14 mouse cellular contexts compared by ENCODE assay signal in genomic region chr9:94607011-94607749, GRCm38 (mm10).
DNase-seq lines count a peak whose midpoint lies in the region; ATAC-seq and TF ChIP-seq lines count a peak whose summit lies in the region.
"Had no signal": no experiment of that assay in that cellular context is flagged by ENCODE, and none has a peak within 500 bp of the region (broad histone marks: within the 10 kb centered on the region; RNA-seq: fewer than 3 reads in every experiment).

No protein-coding gene starts in this region.

- H3K4me1 ChIP-seq in intestine, embryonic 15.5 days (replicated peaks): no peaks in the 10 kb centered on the region
- H3K4me1 ChIP-seq in intestine, embryonic 16.5 days (ENCODE audit: control insufficient read depth, insufficient read depth, low read length): no peaks in the 10 kb centered on the region
- H3K4me1 ChIP-seq in MEL (ENCODE audit: control insufficient read depth in 1 of 2, insufficient read depth in 2 of 2, low read length in 2 of 2): peaks cover 5 to 22% of the 10 kb centered on the region in 2 experiments; a peak in 3 of 4 replicates
- peaks cover 8% of the 10 kb centered on the region for H3K4me1 ChIP-seq in hindbrain, embryonic 16.5 days (ENCODE audit: control insufficient read depth, insufficient read depth, low read depth, low read length)

- no peak overlapping the region for H3K4me2 ChIP-seq in intestine, embryonic 15.5 days (replicated peaks)
- H3K4me2 ChIP-seq in intestine, embryonic 16.5 days (ENCODE audit: low read depth, low read length): no peak overlapping the region
- H3K4me2 ChIP-seq in hindbrain, embryonic 16.5 days (ENCODE audit: low read length): no peak overlapping the region

- WGBS in intestine, embryonic 15.5 days: 69% methylated on average over 13 of the region's 13 CpGs
- 71% methylated on average over 13 of the region's 13 CpGs for WGBS in intestine, embryonic 16.5 days
- 82% methylated on average over 13 of the region's 13 CpGs for WGBS in hindbrain, embryonic 16.5 days

- no peak overlapping the region for H3K9ac ChIP-seq in intestine, embryonic 15.5 days
- H3K9ac ChIP-seq in intestine, embryonic 16.5 days (ENCODE audit: low read depth, low read length): no peak overlapping the region
- no peak overlapping the region for H3K9ac ChIP-seq in MEL (ENCODE audit: control insufficient read depth, low read depth, low read length, poor library complexity, severe bottlenecking)
- H3K9ac ChIP-seq in hindbrain, embryonic 16.5 days (ENCODE audit: low read depth, low read length): no peak overlapping the region

- peak; percentile 89 to 96 for TF ChIP-seq EP300 in MEL (IDR thresholded peaks at IDR 0.05; ENCODE audit: low read depth in 1 of 2, low read length in 2 of 2)

- H3K4me3 ChIP-seq in intestine, embryonic 15.5 days (replicated peaks): no peak overlapping the region
- H3K4me3 ChIP-seq in intestine, embryonic 16.5 days (ENCODE audit: low read length): no peak overlapping the region
- H3K4me3 ChIP-seq in MEL (ENCODE audit: control insufficient read depth in 1 of 2, insufficient read depth in 1 of 2, low read depth in 2 of 2, low read length in 2 of 2): no peak overlapping the region
- H3K4me3 ChIP-seq in hindbrain, embryonic 16.5 days (ENCODE audit: low read length): no peak overlapping the region
- H3K4me3 ChIP-seq: megakaryocyte, embryonic 14.5 days had no signal

- ATAC-seq in intestine, embryonic 15.5 days: peak; percentile 21; the same call in 1 of the 2 replicates
- no peak for ATAC-seq in intestine, embryonic 16.5 days
- peak; percentile 91 for ATAC-seq in inflammation-experienced regulatory T-cells, adult 6 months
- peak; percentile 92 for ATAC-seq in megakaryocyte-erythroid progenitor cell, adult 5-6 weeks (replicated peaks; ENCODE audit: low FRiP score, low TSS enrichment, poor library complexity, severe bottlenecking)
- ATAC-seq in hindbrain, embryonic 16.5 days: no peak

- H3K27me3 ChIP-seq in intestine, embryonic 15.5 days (replicated peaks): no peaks in the 10 kb centered on the region
- H3K27me3 ChIP-seq in intestine, embryonic 16.5 days (replicated peaks; ENCODE audit: control insufficient read depth, insufficient read depth, low read length): no peaks in the 10 kb centered on the region
- H3K27me3 ChIP-seq in MEL (ENCODE audit: control insufficient read depth in 1 of 2, insufficient read depth in 2 of 2, low read length in 2 of 2): no peaks in the 10 kb centered on the region
- no peaks in the 10 kb centered on the region for H3K27me3 ChIP-seq in hindbrain, embryonic 16.5 days (replicated peaks; ENCODE audit: control insufficient read depth, insufficient read depth, low read length)
- H3K27me3 ChIP-seq: megakaryocyte, embryonic 14.5 days had no signal

- TF ChIP-seq POLR2A in MEL (IDR thresholded peaks at IDR 0.05; ENCODE audit: control insufficient read depth in 1 of 2, insufficient read depth in 1 of 2, low read depth in 1 of 2, low read length in 2 of 2, poor library complexity in 1 of 2): no peak

- no peak overlapping the region for H3K27ac ChIP-seq in intestine, embryonic 15.5 days
- no peak overlapping the region for H3K27ac ChIP-seq in intestine, embryonic 16.5 days (ENCODE audit: low read length)
- peak overlapping the region; percentile 87 for H3K27ac ChIP-seq in MEL (ENCODE audit: control insufficient read depth, low read depth, low read length)
- H3K27ac ChIP-seq in hindbrain, embryonic 16.5 days (ENCODE audit: low read depth, low read length): no peak overlapping the region

- no peak for TF ChIP-seq RAD21 in MEL (IDR thresholded peaks at IDR 0.05; ENCODE audit: low read depth, low read length)

- TF ChIP-seq CTCF in MEL (IDR thresholded peaks at IDR 0.05 in 2 of 3, conservative IDR thresholded peaks at IDR 0.05 in 1 of 3; ENCODE audit: control insufficient read depth in 1 of 3, insufficient read depth in 1 of 3, low read depth in 2 of 3, low read length in 3 of 3, poor library complexity in 1 of 3, severe bottlenecking in 1 of 3): no peak

- no peaks in the 10 kb centered on the region for H3K79me2 ChIP-seq in MEL (ENCODE audit: control insufficient read depth, insufficient read depth, low read length, poor library complexity)

- DNase-seq in MEL (ENCODE audit: low read depth, low spot score): peak; percentile 83
- DNase-seq in gastrocnemius, postnatal 25 days: no peak
- no peak for DNase-seq in frontal cortex, postnatal 25 days (ENCODE audit: low spot score in 2 of 2)
- DNase-seq: adrenal gland, adult 8-10 months; heart, adult 18-20 months; heart, postnatal 14 days; lung, adult 18-20 months; thymus, postnatal 14 days had no signal

- no peaks in the 10 kb centered on the region for H3K36me3 ChIP-seq in intestine, embryonic 15.5 days
- H3K36me3 ChIP-seq in intestine, embryonic 16.5 days (ENCODE audit: control insufficient read depth, insufficient read depth, low read length): no peaks in the 10 kb centered on the region
- peaks cover 0 to 22% of the 10 kb centered on the region in 2 experiments; a peak in 2 of 4 replicates for H3K36me3 ChIP-seq in MEL (ENCODE audit: control insufficient read depth in 1 of 2, insufficient read depth in 2 of 2, low read length in 2 of 2)
- no peaks in the 10 kb centered on the region for H3K36me3 ChIP-seq in hindbrain, embryonic 16.5 days (ENCODE audit: control insufficient read depth, insufficient read depth, low read length)

- no peaks in the 10 kb centered on the region for H3K9me3 ChIP-seq in intestine, embryonic 15.5 days
- no peaks in the 10 kb centered on the region for H3K9me3 ChIP-seq in intestine, embryonic 16.5 days (ENCODE audit: control insufficient read depth, low read length)
- no peaks in the 10 kb centered on the region for H3K9me3 ChIP-seq in MEL (replicated peaks; ENCODE audit: insufficient read depth, low read length)
- no peaks in the 10 kb centered on the region for H3K9me3 ChIP-seq in hindbrain, embryonic 16.5 days (ENCODE audit: control insufficient read depth, low read length)
- H3K9me3 ChIP-seq: megakaryocyte, embryonic 14.5 days had no signal

TF ChIP-seq in MEL, 35 proteins besides CTCF, POLR2A, EP300 and RAD21:
- TF ChIP-seq MAX (IDR thresholded peaks at IDR 0.05; ENCODE audit: low read length): peak; percentile 96
- TF ChIP-seq HCFC1 (IDR thresholded peaks at IDR 0.05; ENCODE audit: low read depth, low read length): peak; percentile 27; the same call in 1 of the 2 replicates
- peak; percentile 88 for TF ChIP-seq MYB (IDR thresholded peaks at IDR 0.05; ENCODE audit: low read depth, low read length)
- TF ChIP-seq ZNF384 (IDR thresholded peaks at IDR 0.05; ENCODE audit: low read depth, low read length): peak; percentile 10; the same call in 1 of the 2 replicates
- peak; percentile 91 for TF ChIP-seq MYC (IDR thresholded peaks at IDR 0.05; ENCODE audit: low read depth, low read length)
- peak; percentile 89 for TF ChIP-seq TCF12 (IDR thresholded peaks at IDR 0.05; ENCODE audit: low read depth, low read length)
- TF ChIP-seq USF2 (IDR thresholded peaks at IDR 0.05; ENCODE audit: borderline replicate concordance in 1 of 2, insufficient read depth in 1 of 2, low read depth in 1 of 2, low read length in 2 of 2): no peak
- TF ChIP-seq USF1 (IDR thresholded peaks at IDR 0.05; ENCODE audit: low read depth, low read length): peak; percentile 85
- no peak for TF ChIP-seq UBTF (IDR thresholded peaks at IDR 0.05; ENCODE audit: borderline replicate concordance, insufficient read depth, low read depth, low read length)
- TF ChIP-seq SIN3A (IDR thresholded peaks at IDR 0.05; ENCODE audit: low read length): peak; percentile 89
- peak; percentile 95 for TF ChIP-seq MXI1 (IDR thresholded peaks at IDR 0.05; ENCODE audit: low read depth, low read length)
- TF ChIP-seq ZMIZ1 (IDR thresholded peaks at IDR 0.05; ENCODE audit: low read depth, low read length): no peak
- TF ChIP-seq E2F4 (IDR thresholded peaks at IDR 0.05; ENCODE audit: borderline replicate concordance, low read depth, low read length): no peak
- TF ChIP-seq MEF2A (IDR thresholded peaks at IDR 0.05; ENCODE audit: extremely low read depth, insufficient replicate concordance, low read depth, low read length, poor library complexity, severe bottlenecking): peak; percentile 70; the same call in 1 of the 2 replicates
- no peak for TF ChIP-seq KAT2A (conservative IDR thresholded peaks at IDR 0.05; ENCODE audit: low read depth, low read length)
- peak; percentile 64; the same call in 1 of the 2 replicates for TF ChIP-seq MAFK (IDR thresholded peaks at IDR 0.05; ENCODE audit: borderline replicate concordance, low read depth, low read length)
- TF ChIP-seq POLR2AphosphoS2 (IDR thresholded peaks at IDR 0.05; ENCODE audit: low read length): no peak
- peak; percentile 18; the same call in 1 of the 2 replicates for TF ChIP-seq TAL1 (IDR thresholded peaks at IDR 0.05; ENCODE audit: low read length)
- TF ChIP-seq MAZ (IDR thresholded peaks at IDR 0.05; ENCODE audit: low read depth, low read length): peak; percentile 60
- peak; percentile 95 for TF ChIP-seq RCOR1 (IDR thresholded peaks at IDR 0.05; ENCODE audit: low read depth, low read length)
- TF ChIP-seq ETS1 (IDR thresholded peaks at IDR 0.05; ENCODE audit: low read depth, low read length): peak; percentile 98
- TF ChIP-seq BHLHE40 (IDR thresholded peaks at IDR 0.05; ENCODE audit: borderline replicate concordance, low read depth, low read length): peak; percentile 60; the same call in 1 of the 2 replicates
- TF ChIP-seq GATA1 (IDR thresholded peaks at IDR 0.05; ENCODE audit: low read depth, low read length): peak; percentile 77
- no peak for TF ChIP-seq ZKSCAN1 (IDR thresholded peaks at IDR 0.05; ENCODE audit: low read depth, low read length)
TF ChIP-seq in MEL: peak in this region for 17.

Comparison
In these comparisons a context has a peak if more than half of its experiments do, and no peak if none do; other contexts are left out.
1. ATAC-seq: peak in intestine, embryonic 15.5 days (single experiment), inflammation-experienced regulatory T-cells, adult 6 months (single experiment) and megakaryocyte-erythroid progenitor cell, adult 5-6 weeks (single experiment); none in intestine, embryonic 16.5 days (single experiment) and hindbrain, embryonic 16.5 days (single experiment).